Mouse (Mus musculus) midbrain, postnatal 0 days (tissue): Measurements from ENCODE around the gene Ift74. TPM values are rescaled to one million over a fixed set of nuclear protein-coding genes. Genes with fewer than 3 reads are reported as not detected.
A peak's percentile ranks its signal among the peaks of the same experiment; 100 is the strongest.

Experiments
- ATAC-seq: fragments of 200-750 bp; cut with Nextera tagmentation; 2 replicates; pipeline ENCODE4 v1.8.0; 2017; ENCODE audit warnings: moderate number of reproducible peaks, mild to moderate bottlenecking, moderate TSS enrichment, moderate library complexity; ENCODE audit not compliant: low FRiP score
- DNase-seq: peaks from one replicate; pipeline ENCODE4 v3.0.0-alpha.2; 2015; ENCODE audit warnings: low spot score
- H3K27ac ChIP-seq: fragments of 300-500 bp; sonication (generic); 2 replicates; pipeline ENCODE4 v1.5.1; 2014; ENCODE audit warnings: low read depth, mild to moderate bottlenecking, low read length, mixed read lengths
- H3K27me3 ChIP-seq: fragments of 300-500 bp; sonication (generic); 2 replicates; pipeline ENCODE4 v1.6.1; 2014; ENCODE audit warnings: low read length, control low read depth, mixed read lengths; ENCODE audit not compliant: insufficient read depth
- H3K36me3 ChIP-seq: fragments of 300-500 bp; sonication (generic); 2 replicates; pipeline ENCODE4 v1.6.1; 2014; ENCODE audit warnings: low read length, control low read depth, mixed read lengths; ENCODE audit not compliant: insufficient read depth
- H3K4me1 ChIP-seq: fragments of 300-500 bp; sonication (generic); 2 replicates; pipeline ENCODE4 v1.6.1; 2014; ENCODE audit warnings: mild to moderate bottlenecking, control low read depth, antibody characterized with exemption, low read length, mixed read lengths; ENCODE audit not compliant: insufficient read depth
- H3K4me2 ChIP-seq: fragments of 300-500 bp; sonication (generic); 2 replicates; pipeline ENCODE4 v1.6.1; 2014; ENCODE audit warnings: low read depth, mild to moderate bottlenecking, low read length, mixed read lengths; ENCODE audit not compliant: poor library complexity, severe bottlenecking
- H3K4me3 ChIP-seq: fragments of 300-500 bp; sonication (generic); 2 replicates; pipeline ENCODE4 v1.5.1; 2014; ENCODE audit warnings: low read depth, mild to moderate bottlenecking, low read length, moderate library complexity
- H3K9ac ChIP-seq: fragments of 300-500 bp; sonication (generic); replicated peaks from 2 replicates; pipeline ENCODE4 v1.6.1; 2014; ENCODE audit warnings: mild to moderate bottlenecking, low read length, moderate library complexity, mixed read lengths; ENCODE audit not compliant: poor library complexity, severe bottlenecking
- H3K9me3 ChIP-seq: fragments of 300-500 bp; sonication (generic); 2 replicates; pipeline ENCODE4 v1.6.1; 2016; ENCODE audit warnings: low read length, control low read depth
- CTCF ChIP-seq: IDR thresholded peaks from 2 replicates; pipeline ENCODE4 v1.5.1; 2016; ENCODE audit warnings: antibody characterized with exemption, mild to moderate bottlenecking
- WGBS: fragments of 180-500 bp; shearing (Covaris S2); extraction: QIAGEN DNeasy Blood & Tissue Kit; methylation state at CpG from one replicate; pipeline ENCODE4 v1.1.7; 2014; 5-methylcytosine and 5-hydroxymethylcytosine counted together
- microRNA counts: library from miRNA; unstranded; fragments of <30 nt; microRNA quantifications from one replicate; lab custom pipeline; 2015
- microRNA-seq: library from miRNA; unstranded; fragments of <30 nt; microRNA quantifications from one replicate; pipeline ENCODE4, GENCODE M21; 2016; ENCODE audit warnings: borderline number of aligned reads
- polyA plus RNA-seq: library from polyadenylated mRNA; unstranded; fragments of >200 nt; fragmentation: Nextera tagmentation; extraction: Ambion mirVana; gene quantifications from 2 replicates; pipeline ENCODE4 v1.2.1, GENCODE M21; 2015
- total RNA-seq: library from RNA; depleted of rRNA; stranded (reverse); fragments of >200 nt; gene quantifications from 2 replicates; pipeline ENCODE4 v1.2.3, GENCODE M21; 2014; rRNA removed

Gene Ift74
- total and polyA plus RNA-seq, 2 experiments from 2014 or later, result 9.2 to 27.3 TPM

DNA sequence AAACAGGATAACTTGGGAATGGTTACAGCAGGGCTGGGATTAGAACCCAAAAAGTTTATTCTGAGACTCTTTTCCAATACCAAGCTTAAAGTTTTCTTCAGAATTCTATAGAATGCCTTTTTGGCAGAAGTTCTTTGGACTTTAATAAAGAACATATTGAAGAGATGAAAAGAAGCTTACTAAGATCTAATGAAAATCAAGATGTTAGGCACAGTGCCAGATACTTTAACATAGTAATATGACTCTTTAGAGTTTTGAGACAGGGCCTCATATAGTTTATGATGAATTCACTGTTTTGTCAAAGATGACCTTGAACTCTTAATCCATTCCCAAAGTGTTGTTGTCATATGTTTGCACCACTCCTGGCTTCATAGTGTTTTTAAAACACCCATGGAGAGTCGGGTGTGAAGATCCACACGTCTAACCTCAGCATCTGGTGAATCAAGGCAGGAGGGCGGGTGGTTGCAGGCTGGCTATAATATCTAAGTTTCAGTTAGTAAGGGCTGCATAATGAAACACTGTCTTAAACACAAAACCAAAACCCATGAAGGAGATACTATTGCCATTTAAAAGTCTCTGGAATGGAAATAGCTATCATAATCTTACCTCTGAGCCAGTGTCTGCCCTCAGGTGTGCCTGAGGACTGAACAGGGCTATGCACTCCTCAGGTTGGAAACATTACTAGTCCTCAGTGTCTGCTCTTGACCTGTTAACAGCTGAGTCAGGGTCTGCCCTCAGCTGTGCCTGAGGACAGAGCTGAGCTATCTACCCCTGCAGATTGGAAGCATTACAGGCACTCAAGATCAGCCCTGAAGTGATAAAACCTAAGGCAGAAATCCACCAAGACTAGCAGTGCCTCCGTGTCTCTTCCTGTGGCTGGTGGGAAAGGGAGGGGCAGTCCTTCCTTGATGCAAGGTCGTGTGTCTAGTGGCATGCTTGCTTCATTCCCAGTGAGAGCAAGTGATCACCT lies 123.3 kb downstream of the Ift74 start:
- H3K27me3 ChIP-seq, result no peaks in the 10 kb centered on the region
- no peak overlapping the region for H3K27ac ChIP-seq
- no peaks in the 10 kb centered on the region for H3K36me3 ChIP-seq
- ATAC-seq, result no peak
- H3K4me3 ChIP-seq, result no peak overlapping the region
- no peak for DNase-seq
- no peak overlapping the region for H3K4me2 ChIP-seq
- no peak overlapping the region for H3K9ac ChIP-seq
- no peaks in the 10 kb centered on the region for H3K4me1 ChIP-seq
- H3K9me3 ChIP-seq, result no peaks in the 10 kb centered on the region
- WGBS, result 65% methylated on average over 5 of the region's 5 CpGs
- no peak for TF ChIP-seq CTCF

DNA sequence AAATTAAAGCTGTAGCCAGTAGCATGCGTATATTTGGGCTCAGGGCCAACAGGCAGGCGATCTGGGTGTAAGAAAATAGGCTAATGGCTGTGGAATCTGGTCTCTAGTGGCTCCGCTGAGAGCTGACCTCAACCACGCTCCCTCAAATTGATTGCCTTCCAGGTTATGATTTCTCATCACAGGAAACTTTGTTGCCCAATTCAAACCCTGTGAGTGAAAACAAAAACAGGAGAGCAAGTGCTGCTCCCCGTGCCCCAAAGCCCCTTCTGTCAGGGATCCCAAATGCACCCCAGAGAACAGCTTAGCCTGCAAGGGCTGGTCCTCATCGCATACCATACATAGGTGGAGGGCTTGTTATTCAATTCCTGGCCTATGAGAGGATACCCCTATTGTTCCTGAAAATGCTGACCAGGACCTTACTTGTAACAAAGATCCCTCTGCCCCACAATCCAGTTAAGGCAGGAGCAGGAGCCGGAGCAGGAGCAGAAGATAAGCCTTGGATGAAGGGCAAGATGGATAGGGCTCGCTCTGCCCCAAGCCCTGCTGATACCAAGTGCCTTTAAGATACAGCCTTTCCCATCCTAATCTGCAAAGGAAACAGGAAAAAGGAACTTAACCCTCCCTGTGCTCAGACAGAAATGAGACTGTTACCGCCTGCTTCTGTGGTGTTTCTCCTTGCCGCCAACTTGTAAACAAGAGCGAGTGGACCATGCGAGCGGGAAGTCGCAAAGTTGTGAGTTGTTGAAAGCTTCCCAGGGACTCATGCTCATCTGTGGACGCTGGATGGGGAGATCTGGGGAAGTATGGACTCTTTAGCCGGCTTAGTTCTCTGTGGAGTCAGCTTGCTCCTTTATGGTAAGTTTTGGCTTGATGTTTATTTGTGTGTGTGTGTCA lies 124.8 kb downstream of the Ift74 start, which contains the start of gene Tek:
Tek (plus strand) TSS at position 452 of the 894 bp plus-strand sequence.
- Histone ChIP-seq H3K27ac (no peak within 1 kb of the TSS), H3K36me3 (no peaks in the 10 kb centered on the region), H3K4me1 (no peaks in the 10 kb centered on the region), H3K4me2 (no peak within 1 kb of the TSS), H3K9me3 (no peaks in the 10 kb centered on the region), H3K4me3 (no peak within 1 kb of the TSS), H3K9ac (no peak within 1 kb of the TSS), H3K27me3 (no peaks in the 10 kb centered on the region)
- DNase-seq (peak; percentile 9), ATAC-seq (no peak)
- no peak for TF ChIP-seq CTCF
- 68% methylated on average over 16 of the region's 16 CpGs for whole genome bisulfite sequencing

DNA sequence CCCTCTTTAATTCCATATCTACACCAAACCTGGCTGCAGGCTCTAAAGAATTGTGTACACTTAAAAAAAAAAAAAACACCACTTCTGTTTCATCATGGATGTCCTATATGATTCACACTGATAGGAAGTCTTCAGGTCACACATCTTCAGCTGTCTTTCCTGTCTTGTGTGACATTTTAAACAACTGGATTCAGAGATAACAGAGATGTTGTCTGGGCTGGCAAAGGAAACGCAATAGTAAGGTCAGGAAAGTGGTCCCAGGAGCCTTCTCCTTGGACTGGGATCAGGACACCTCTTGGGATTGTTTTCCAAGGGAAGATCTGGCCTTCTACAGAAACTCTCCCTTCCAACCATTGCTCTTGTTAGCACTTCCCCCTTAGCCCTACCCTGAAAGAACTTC lies 127.5 kb downstream of the Ift74 start:
- Histone ChIP-seq H3K9ac (no peak overlapping the region), H3K27ac (no peak overlapping the region), H3K27me3 (no peaks in the 10 kb centered on the region), H3K4me1 (no peaks in the 10 kb centered on the region), H3K36me3 (no peaks in the 10 kb centered on the region), H3K9me3 (no peaks in the 10 kb centered on the region), H3K4me2 (no peak overlapping the region), H3K4me3 (no peak overlapping the region)
- 82% methylated on average over 1 of the region's 1 CpGs for WGBS
- no peak for TF ChIP-seq CTCF
- ATAC-seq, result no peak
- DNase-seq, result no peak

MicroRNAs encoded within 50 kb of the gene (microRNA counts, 519-probe panel; counts per million panel counts)
- 4,189 counts per million, percentile 83 among the panel's probes with 10 or more counts for microRNA mmu-miR-872 (lab: Ali Mortazavi, UCI)

Small RNAs within 50 kb of the gene (microRNA-seq; reads per million reads assigned to microRNA genes)
- 3,000 reads per million, percentile 84 among the genes with 10 or more reads in this experiment for gene Mir872

Other genes with a start within 250 kb of the Ift74 start
- not detected in 2 replicates for gene Gm10306, start 57.9 kb upstream of the Ift74 start, total RNA-seq
- gene Gm10306, start 57.9 kb upstream of the Ift74 start, polyA plus RNA-seq, result 0.35 TPM in 1 of 2 replicates, not detected in the other
- 9.2 and 13.6 TPM in 2 replicates for gene Caap1, start 57.7 kb upstream of the Ift74 start, total RNA-seq
- gene Caap1, start 57.7 kb upstream of the Ift74 start, polyA plus RNA-seq, result 8.8 and 9.2 TPM in 2 replicates
- gene Plaa, start 11.2 kb upstream of the Ift74 start, total RNA-seq, result 87.6 and 95.7 TPM in 2 replicates
- gene Plaa, start 11.2 kb upstream of the Ift74 start, polyA plus RNA-seq, result 63.9 and 70.4 TPM in 2 replicates
- gene Lrrc19, start 35.7 kb downstream of the Ift74 start, total RNA-seq, result not detected in 2 replicates
- gene Lrrc19, start 35.7 kb downstream of the Ift74 start, polyA plus RNA-seq, result 0.15 and 0.33 TPM in 2 replicates
- 8.0 and 10.1 TPM in 2 replicates for gene Tek, start 124.8 kb downstream of the Ift74 start, total RNA-seq
- gene Tek, start 124.8 kb downstream of the Ift74 start, polyA plus RNA-seq, result 6.9 and 8.2 TPM in 2 replicates